Mouse (Mus musculus) subcutaneous adipose tissue, adult 2 months (tissue): Measurements from ENCODE around the gene 1700034I23Rik. TPM values are rescaled to one million over a fixed set of nuclear protein-coding genes. Genes with fewer than 3 reads are reported as not detected.

ENCODE experiments used
- polyA plus RNA-seq: library from polyadenylated mRNA; depleted of rRNA; stranded (reverse); fragments of >200 nt; gene quantifications from 2 replicates; pipeline ENCODE4 v1.2.3, GENCODE M21; 2012; ENCODE audit warnings: low replicate concordance; rRNA removed

Gene 1700034I23Rik
- polyA plus RNA-seq = not detected in 2 replicates

DNA sequence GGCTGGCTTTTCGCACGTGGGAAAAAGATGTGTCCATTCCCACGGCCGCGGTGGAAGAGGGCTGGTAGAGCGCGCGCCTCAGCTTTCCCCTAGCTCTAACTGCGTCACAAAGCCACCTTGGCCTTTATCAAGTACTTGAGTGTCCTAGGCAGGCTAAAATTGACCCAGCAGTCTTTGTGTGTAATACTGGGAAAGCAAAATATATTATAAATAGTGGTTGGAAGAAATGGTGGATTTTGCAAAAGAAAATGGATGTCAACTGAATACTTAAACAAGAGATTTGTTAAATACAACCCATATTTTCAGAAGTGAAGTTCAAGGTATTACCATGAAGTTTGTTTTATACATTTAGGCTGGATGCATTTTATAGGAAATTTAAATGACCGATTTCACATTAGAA lies at the start of gene 1700034I23Rik:
Gene 1700034I23Rik (minus strand): TSS at position 101 of the 400 bp plus-strand sequence.

DNA sequence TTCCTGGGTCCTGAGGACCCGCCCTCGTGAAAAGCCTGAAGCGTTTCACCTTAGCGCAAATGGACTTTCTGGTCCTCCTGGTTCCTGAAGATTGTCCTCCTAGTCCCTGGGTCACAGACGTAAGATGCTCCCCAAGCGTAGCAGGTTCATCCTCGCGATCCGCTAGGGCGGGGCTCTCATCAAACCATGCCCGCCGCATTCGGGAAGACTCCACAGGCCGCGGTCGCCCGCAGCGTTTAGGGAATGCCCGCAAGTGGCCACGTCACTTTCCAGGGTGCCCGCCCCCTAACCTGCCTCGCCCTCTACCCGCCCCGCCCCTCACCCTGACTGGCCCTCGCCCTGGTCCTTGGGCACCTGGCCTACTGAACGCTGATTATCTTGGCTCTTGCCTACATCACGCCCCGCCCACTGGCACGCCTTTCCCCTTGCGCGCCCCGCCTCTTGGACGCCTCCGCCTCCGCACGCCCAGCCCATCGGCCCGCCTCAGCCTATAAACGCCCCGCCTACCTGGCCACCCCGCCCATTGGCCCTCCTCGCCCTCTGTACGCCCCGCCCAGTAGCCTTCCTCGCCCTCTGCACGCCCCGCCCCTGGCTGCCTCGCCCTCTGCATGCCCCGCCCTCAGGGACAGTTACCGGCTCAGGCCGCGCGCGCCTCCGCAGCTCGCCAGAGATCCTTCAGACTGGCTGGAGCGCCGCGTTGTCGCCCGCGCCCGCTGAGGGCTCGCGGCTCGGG lies 47.0 kb upstream of the 1700034I23Rik start, which contains the start of gene Larp1b:
Gene Larp1b (plus strand): TSS at position 659 of the 733 bp plus-strand sequence.

Other genes with a start within 250 kb of the 1700034I23Rik start
- gene Slc25a31, start 193.7 kb downstream of the 1700034I23Rik start, polyA plus RNA-seq = 0.04 and 0.12 TPM in 2 replicates
- 3.4 and 9.1 TPM in 2 replicates for gene Hspa4l, start 158.0 kb downstream of the 1700034I23Rik start, polyA plus RNA-seq
- gene Plk4, start 102.5 kb downstream of the 1700034I23Rik start, polyA plus RNA-seq = 2.6 and 5.2 TPM in 2 replicates
- 8.0 and 21.5 TPM in 2 replicates for gene Mfsd8, start 55.7 kb downstream of the 1700034I23Rik start, polyA plus RNA-seq
- 3.8 and 5.8 TPM in 2 replicates for gene Abhd18, start 55.6 kb downstream of the 1700034I23Rik start, polyA plus RNA-seq
- gene Larp1b, start 47.3 kb upstream of the 1700034I23Rik start, polyA plus RNA-seq = 7.5 and 13.8 TPM in 2 replicates
- 28.7 and 31.1 TPM in 2 replicates for gene Pgrmc2, start 180.5 kb upstream of the 1700034I23Rik start, polyA plus RNA-seq